Mouse (Mus musculus) hindbrain, embryonic 12.5 days (tissue): ENCODE results near the gene Hist1h3f. TPM values are rescaled to one million over a fixed set of nuclear protein-coding genes. Genes with fewer than 3 reads are reported as not detected.
A peak's percentile ranks its signal among the peaks of the same experiment; 100 is the strongest.

Source experiments
- ATAC-seq: fragments of 200-750 bp; cut with Nextera tagmentation; 2 replicates; pipeline ENCODE4 v1.8.0; 2017; ENCODE audit warnings: moderate TSS enrichment; ENCODE audit not compliant: low FRiP score
- H3K27ac ChIP-seq: fragments of 300-500 bp; sonication (generic); 2 replicates; pipeline ENCODE4 v1.5.1; 2016; ENCODE audit warnings: mild to moderate bottlenecking
- H3K27me3 ChIP-seq: fragments of 300-500 bp; sonication (generic); 2 replicates; pipeline ENCODE4 v1.6.1; 2016; ENCODE audit warnings: mild to moderate bottlenecking
- H3K36me3 ChIP-seq: fragments of 300-500 bp; sonication (generic); 2 replicates; pipeline ENCODE4 v1.6.1; 2016; ENCODE audit warnings: mild to moderate bottlenecking
- H3K4me1 ChIP-seq: fragments of 300-500 bp; sonication (generic); 2 replicates; pipeline ENCODE4 v1.6.1; 2016
- H3K4me2 ChIP-seq: fragments of 300-500 bp; sonication (generic); replicated peaks from 2 replicates; pipeline ENCODE4 v1.6.1; 2016; ENCODE audit warnings: mild to moderate bottlenecking
- H3K4me3 ChIP-seq: fragments of 300-500 bp; sonication (generic); 2 replicates; pipeline ENCODE4 v1.5.1; 2016; ENCODE audit warnings: mild to moderate bottlenecking
- H3K9ac ChIP-seq: fragments of 300-500 bp; sonication (generic); 2 replicates; pipeline ENCODE4 v1.6.1; 2016; ENCODE audit warnings: mild to moderate bottlenecking, moderate library complexity
- H3K9me3 ChIP-seq: fragments of 300-500 bp; sonication (generic); replicated peaks from 2 replicates; pipeline ENCODE4 v1.6.1; 2016; ENCODE audit warnings: mild to moderate bottlenecking
- WGBS: fragments of 180-500 bp; shearing (Covaris S2); methylation state at CpG from one replicate; pipeline ENCODE4 v1.1.7; 2016; 5-methylcytosine and 5-hydroxymethylcytosine counted together
- polyA plus RNA-seq: library from polyadenylated mRNA; unstranded; fragments of >200 nt; fragmentation: Nextera tagmentation; extraction: Ambion mirVana; gene quantifications from 2 replicates; pipeline ENCODE4 v1.2.1, GENCODE M21; 2016

The Hist1h3f gene
- polyA plus RNA-seq, 1 experiment from 2014 or later = 1.4 TPM

DNA sequence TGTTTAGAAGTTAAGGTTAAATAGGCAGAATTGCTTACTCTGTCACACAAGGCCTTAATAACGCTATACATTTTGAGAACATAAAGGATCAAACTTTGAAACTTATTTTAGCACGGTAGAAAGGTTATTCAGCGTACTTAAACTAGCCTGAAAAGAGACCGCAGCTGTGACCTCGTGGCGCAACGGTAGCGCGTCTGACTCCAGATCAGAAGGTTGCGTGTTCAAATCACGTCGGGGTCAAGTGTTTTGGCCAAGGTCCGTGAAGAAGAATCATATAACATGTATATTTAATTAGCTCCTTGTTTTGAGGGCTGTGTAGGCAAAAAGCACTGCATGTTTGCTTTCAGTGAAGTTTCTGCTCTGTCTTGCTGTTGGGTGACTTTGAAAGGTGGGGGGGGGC, 37.5 kb upstream of the Hist1h3f start:
- no peaks in the 10 kb centered on the region for H3K36me3 ChIP-seq
- no peaks in the 10 kb centered on the region for H3K9me3 ChIP-seq
- 2% methylated on average over 13 of the region's 13 CpGs for WGBS
- no peak overlapping the region for H3K9ac ChIP-seq
- H3K4me3 ChIP-seq = no peak overlapping the region
- peaks cover 6% of the 10 kb centered on the region; the same call in 1 of the 2 replicates for H3K4me1 ChIP-seq
- H3K4me2 ChIP-seq = peak overlapping the region; percentile 51
- no peak overlapping the region for H3K27ac ChIP-seq
- ATAC-seq = no peak
- peaks cover 3% of the 10 kb centered on the region; the same call in 1 of the 2 replicates for H3K27me3 ChIP-seq

DNA sequence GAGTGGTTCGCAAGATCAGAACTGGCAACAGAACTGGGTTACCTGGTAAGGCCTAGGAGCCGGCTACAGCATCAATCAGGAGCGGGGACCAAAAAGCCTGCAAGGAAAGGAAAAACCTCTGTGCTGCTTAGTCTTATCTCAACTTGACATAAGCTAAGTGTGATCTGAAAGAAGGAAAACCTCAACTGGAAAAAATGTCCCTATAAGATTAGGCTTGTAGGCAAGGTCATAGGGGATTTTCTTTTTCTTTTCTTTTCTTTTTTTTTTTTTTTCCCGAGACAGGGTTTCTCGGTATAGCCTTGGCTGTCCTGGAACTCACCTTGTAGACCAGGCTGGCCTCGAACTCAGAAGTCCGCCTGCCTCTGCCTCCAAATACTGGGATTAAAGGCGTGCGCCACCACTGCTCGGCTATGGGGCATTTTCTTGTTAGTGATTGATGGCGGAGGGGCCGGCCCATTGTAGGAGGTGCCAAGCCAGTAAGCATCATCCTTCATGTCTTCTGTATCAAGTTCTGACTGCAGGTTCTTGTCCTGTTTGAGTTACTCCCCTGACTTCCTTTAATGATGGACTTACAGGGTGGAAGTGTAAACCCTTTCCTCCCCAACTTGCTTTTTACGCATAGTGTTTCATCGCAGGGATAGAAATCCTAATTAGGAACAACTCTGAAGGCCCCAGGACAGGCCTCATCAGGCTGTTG, 36.9 kb upstream of the Hist1h3f start:
- no peak overlapping the region for H3K4me3 ChIP-seq

DNA sequence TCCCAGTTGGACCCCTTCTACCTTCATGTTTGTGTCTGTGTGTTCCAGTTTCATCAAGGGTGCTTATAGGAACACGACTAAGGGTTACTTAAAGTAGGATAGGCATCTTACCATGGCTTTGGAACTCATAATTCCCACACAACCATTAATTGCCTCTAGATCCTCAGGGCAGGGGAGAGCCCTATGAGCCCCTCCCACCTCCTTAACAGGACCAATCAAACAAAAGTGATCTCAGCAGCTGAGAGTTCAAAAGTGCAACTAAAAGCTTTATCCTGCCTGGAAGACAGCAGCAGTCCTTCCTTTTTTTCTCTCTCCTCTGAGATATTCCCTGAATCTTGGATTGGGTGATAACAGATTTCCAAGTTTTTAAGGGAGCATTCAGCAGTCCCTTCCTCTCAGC, 33.7 kb upstream of the Hist1h3f start:
- H3K27ac ChIP-seq = no peak overlapping the region
- no peak for ATAC-seq
- 30% methylated on average over 1 of the region's 1 CpGs for WGBS
- H3K27me3 ChIP-seq = no peaks in the 10 kb centered on the region
- no peaks in the 10 kb centered on the region for H3K36me3 ChIP-seq
- H3K9me3 ChIP-seq = no peaks in the 10 kb centered on the region
- H3K4me2 ChIP-seq = no peak overlapping the region
- H3K4me1 ChIP-seq = peaks cover 6% of the 10 kb centered on the region; the same call in 1 of the 2 replicates
- no peak overlapping the region for H3K4me3 ChIP-seq
- no peak overlapping the region for H3K9ac ChIP-seq

More for the DNA sequence above, 36.9 kb upstream of the Hist1h3f start:
- Histone ChIP-seq H3K9ac (no peak overlapping the region), H3K4me1 (peaks cover 6% of the 10 kb centered on the region; the same call in 1 of the 2 replicates), H3K4me2 (peak overlapping the region; percentile 51; the same call in 1 of the 2 replicates), H3K9me3 (no peaks in the 10 kb centered on the region), H3K27me3 (no peaks in the 10 kb centered on the region), H3K36me3 (no peaks in the 10 kb centered on the region), H3K27ac (no peak overlapping the region)
- no peak for ATAC-seq
- WGBS = 15% methylated on average over 14 of the region's 14 CpGs

DNA sequence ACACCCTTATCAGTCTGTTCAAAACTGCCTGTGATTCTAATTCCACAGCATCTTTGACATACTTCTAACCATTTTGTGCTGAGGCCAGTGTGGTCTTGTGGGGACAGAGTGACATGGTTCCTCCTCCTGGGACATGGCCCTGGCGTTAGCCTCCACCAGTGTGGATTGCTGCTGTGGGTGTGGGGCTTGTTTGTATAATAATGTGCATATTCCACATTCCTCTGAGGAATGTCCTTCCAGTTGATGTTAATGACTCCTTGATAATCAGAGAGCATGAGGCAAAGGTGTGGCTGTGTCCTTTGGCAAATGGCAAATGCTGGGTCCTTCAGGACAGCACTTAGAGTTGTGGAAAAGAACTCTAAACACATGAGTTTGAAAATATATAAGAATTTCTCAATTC, 30.3 kb upstream of the Hist1h3f start:
- Histone ChIP-seq H3K9ac (no peak overlapping the region), H3K4me1 (0 out of 2 replicates have a peak, but pooled peaks cover 3% of the 10 kb centered on the region), H3K27me3 (no peaks in the 10 kb centered on the region), H3K4me2 (no peak overlapping the region), H3K36me3 (no peaks in the 10 kb centered on the region), H3K4me3 (no peak overlapping the region), H3K27ac (no peak overlapping the region), H3K9me3 (no peaks in the 10 kb centered on the region)
- ATAC-seq = no peak
- WGBS = 84% methylated on average over 1 of the region's 1 CpGs

- Histone ChIP-seq H3K4me2 (no peak overlapping the region), H3K36me3 (no peaks in the 10 kb centered on the region), H3K27ac (no peak overlapping the region), H3K9me3 (no peaks in the 10 kb centered on the region), H3K4me3 (no peak overlapping the region), H3K4me1 (peaks cover 3% of the 10 kb centered on the region; the same call in 1 of the 2 replicates), H3K9ac (no peak overlapping the region), H3K27me3 (no peaks in the 10 kb centered on the region)
- WGBS = 75% methylated on average over 5 of the region's 5 CpGs
- ATAC-seq = no peak
Measured at GRCm38 (mm10) chr13:23515281-23515680, 28.6 kb upstream of the Hist1h3f start.

- 52% methylated on average over 15 of the region's 15 CpGs for WGBS
- no peak for ATAC-seq
- H3K27me3 ChIP-seq = no peaks in the 10 kb centered on the region
- H3K9ac ChIP-seq = peak overlapping the region; percentile 39; the same call in 1 of the 2 replicates
- no peak overlapping the region for H3K27ac ChIP-seq
- H3K4me2 ChIP-seq = peak overlapping the region; percentile 68
- no peaks in the 10 kb centered on the region for H3K9me3 ChIP-seq
- peaks cover 3% of the 10 kb centered on the region; the same call in 1 of the 2 replicates for H3K4me1 ChIP-seq
- no peaks in the 10 kb centered on the region for H3K36me3 ChIP-seq
- H3K4me3 ChIP-seq = peak overlapping the region; percentile 31
Measured at GRCm38 (mm10) chr13:23515826-23516620, 27.8 kb upstream of the Hist1h3f start.

DNA sequence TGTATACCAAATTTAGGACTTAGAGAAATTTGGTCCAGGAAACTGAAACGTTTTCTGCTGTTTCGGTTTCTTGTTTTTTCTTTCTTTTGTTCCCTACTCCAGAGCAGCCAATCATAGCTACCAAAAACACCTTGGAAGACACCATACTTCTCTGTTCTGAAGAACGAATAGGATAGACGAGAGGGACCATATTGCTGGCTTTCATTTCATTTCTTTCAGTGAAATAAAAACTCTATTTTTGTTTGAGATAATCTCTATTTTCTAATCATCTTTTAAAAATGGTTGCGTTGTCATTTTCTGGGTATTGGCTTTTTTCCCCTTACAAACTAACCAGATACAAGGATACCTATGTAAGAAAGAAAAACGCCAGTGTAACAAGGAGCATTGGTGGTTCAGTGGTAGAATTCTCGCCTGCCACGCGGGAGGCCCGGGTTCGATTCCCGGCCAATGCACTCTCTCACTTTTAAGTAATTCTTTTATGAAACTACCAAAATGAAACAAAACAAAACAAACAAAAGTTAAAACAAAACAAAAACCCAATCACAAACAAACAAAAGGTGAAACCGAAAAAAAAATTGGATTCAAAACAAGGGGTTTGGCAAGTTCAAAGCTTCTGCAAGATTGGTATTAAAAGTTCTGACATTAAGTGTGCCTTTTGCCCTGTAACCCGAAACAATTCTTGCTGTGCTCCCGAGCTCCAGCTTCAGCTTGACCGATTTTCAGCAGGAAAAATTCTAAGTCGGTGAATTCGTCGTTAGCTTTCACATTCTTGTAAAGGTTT, 26.8 kb upstream of the Hist1h3f start:
- Histone ChIP-seq H3K36me3 (no peaks in the 10 kb centered on the region), H3K27ac (no peak overlapping the region), H3K4me2 (peak overlapping the region; percentile 68), H3K9ac (0 out of 2 replicates have a peak overlapping the region, but pooled peaks have one; percentile 18), H3K4me3 (peak overlapping the region; percentile 41), H3K4me1 (peaks cover 3% of the 10 kb centered on the region; the same call in 1 of the 2 replicates), H3K27me3 (no peaks in the 10 kb centered on the region), H3K9me3 (no peaks in the 10 kb centered on the region)
- peak; percentile 67 for ATAC-seq
- under 1% methylated on average over 19 of the region's 19 CpGs for WGBS

DNA sequence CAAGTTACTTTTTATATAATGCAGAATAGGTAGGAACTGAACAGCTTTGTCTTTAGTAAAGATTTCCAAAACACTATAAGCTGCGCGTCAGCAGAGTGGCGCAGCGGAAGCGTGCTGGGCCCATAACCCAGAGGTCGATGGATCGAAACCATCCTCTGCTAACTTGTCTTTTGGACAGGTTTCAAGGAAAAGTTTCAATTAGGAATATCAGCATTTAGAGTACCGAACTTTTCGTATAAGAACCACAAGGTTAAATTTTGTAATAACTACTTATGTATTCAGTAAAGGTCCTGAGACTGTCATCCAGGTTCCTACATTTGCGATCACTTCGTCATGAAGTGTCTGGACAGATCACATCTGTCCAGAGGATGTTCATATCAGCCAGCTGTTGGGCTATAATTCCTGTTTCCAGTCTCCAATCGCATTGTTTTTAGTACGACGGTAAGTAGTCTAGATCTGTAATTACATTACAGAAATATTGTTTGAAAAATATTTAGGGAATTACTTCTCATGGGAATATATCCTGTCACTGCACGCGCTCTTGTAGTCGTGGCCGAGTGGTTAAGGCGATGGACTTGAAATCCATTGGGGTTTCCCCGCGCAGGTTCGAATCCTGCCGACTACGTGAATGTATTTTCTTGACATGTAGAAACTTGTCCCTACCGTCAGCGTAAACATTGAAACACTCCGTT, 26.1 kb upstream of the Hist1h3f start:
- no peaks in the 10 kb centered on the region for H3K9me3 ChIP-seq

GRCm38 (mm10) chr13:23518295-23518603, 25.6 kb upstream of the Hist1h3f start:
- WGBS = 1% methylated on average over 6 of the region's 6 CpGs
- Histone ChIP-seq H3K4me1 (peaks cover 3% of the 10 kb centered on the region; the same call in 1 of the 2 replicates), H3K27ac (no peak overlapping the region), H3K27me3 (no peaks in the 10 kb centered on the region), H3K9me3 (no peaks in the 10 kb centered on the region), H3K36me3 (no peaks in the 10 kb centered on the region), H3K4me2 (peak overlapping the region; percentile 68), H3K9ac (no peak overlapping the region), H3K4me3 (peak overlapping the region; percentile 41)
- 0 out of 2 replicates have a peak, but pooled peaks have one; percentile 8 for ATAC-seq

More for the DNA sequence above, 26.1 kb upstream of the Hist1h3f start:
- Histone ChIP-seq H3K4me1 (peaks cover 3% of the 10 kb centered on the region; the same call in 1 of the 2 replicates), H3K36me3 (no peaks in the 10 kb centered on the region), H3K4me3 (peak overlapping the region; percentile 41), H3K4me2 (peak overlapping the region; percentile 68), H3K27me3 (no peaks in the 10 kb centered on the region), H3K9ac (no peak overlapping the region), H3K27ac (no peak overlapping the region)
- ATAC-seq = peak; percentile 85
- WGBS = under 1% methylated on average over 27 of the region's 27 CpGs

- 0% methylated on average over 6 of the region's 6 CpGs for WGBS
- peak; percentile 49; the same call in 1 of the 2 replicates for ATAC-seq
- peak overlapping the region; percentile 35; the same call in 1 of the 2 replicates for H3K27ac ChIP-seq
Measured at GRCm38 (mm10) chr13:23518885-23519284, 25.0 kb upstream of the Hist1h3f start.

GRCm38 (mm10) chr13:23519416-23519815, 24.4 kb upstream of the Hist1h3f start:
- Histone ChIP-seq H3K4me1 (peaks cover 3% of the 10 kb centered on the region; the same call in 1 of the 2 replicates), H3K9me3 (no peaks in the 10 kb centered on the region), H3K27me3 (no peaks in the 10 kb centered on the region), H3K9ac (no peak overlapping the region), H3K4me2 (peak overlapping the region; percentile 68), H3K36me3 (no peaks in the 10 kb centered on the region), H3K27ac (peak overlapping the region; percentile 35; the same call in 1 of the 2 replicates), H3K4me3 (peak overlapping the region; percentile 35)
- no peak for ATAC-seq
- WGBS = under 1% methylated on average over 10 of the region's 10 CpGs

More at GRCm38 (mm10) chr13:23518885-23519284, 25.0 kb upstream of the Hist1h3f start:
- H3K9me3 ChIP-seq = no peaks in the 10 kb centered on the region
- H3K4me2 ChIP-seq = peak overlapping the region; percentile 68
- H3K9ac ChIP-seq = no peak overlapping the region
- peaks cover 3% of the 10 kb centered on the region; the same call in 1 of the 2 replicates for H3K4me1 ChIP-seq
- H3K4me3 ChIP-seq = peak overlapping the region; percentile 35
- no peaks in the 10 kb centered on the region for H3K36me3 ChIP-seq
- H3K27me3 ChIP-seq = no peaks in the 10 kb centered on the region
